Mouse (Mus musculus) embryonic facial prominence, embryonic 10.5 days (tissue): Measurements from ENCODE around the gene Cep97. TPM values are rescaled to one million over a fixed set of nuclear protein-coding genes. Genes with fewer than 3 reads are reported as not detected.

Experiments used
- DNase-seq: peaks from one replicate; pipeline ENCODE4 v3.0.0-alpha.2; 2017; ENCODE audit warnings: low spot score
- H3K27ac ChIP-seq: fragments of 300-500 bp; sonication (generic); replicated peaks from 2 replicates; pipeline ENCODE4 v1.5.1; 2016; ENCODE audit warnings: mild to moderate bottlenecking
- H3K27me3 ChIP-seq: fragments of 300-500 bp; sonication (generic); replicated peaks from 2 replicates; pipeline ENCODE4 v1.6.1; 2016; ENCODE audit warnings: low read depth, mild to moderate bottlenecking; ENCODE audit not compliant: poor library complexity, severe bottlenecking
- H3K36me3 ChIP-seq: fragments of 300-500 bp; sonication (generic); replicated peaks from 2 replicates; pipeline ENCODE4 v1.6.1; 2016; ENCODE audit warnings: mild to moderate bottlenecking, moderate library complexity
- H3K4me1 ChIP-seq: fragments of 300-500 bp; sonication (generic); 2 replicates; pipeline ENCODE4 v1.6.1; 2016
- H3K4me3 ChIP-seq: fragments of 300-500 bp; sonication (generic); 2 replicates; pipeline ENCODE4 v1.5.1; 2016; ENCODE audit warnings: mild to moderate bottlenecking, moderate library complexity
- H3K9me3 ChIP-seq: fragments of 300-500 bp; sonication (generic); 2 replicates; pipeline ENCODE4 v1.6.1; 2016; ENCODE audit warnings: mild to moderate bottlenecking
- WGBS: fragments of 180-500 bp; shearing (Covaris S2); methylation state at CpG from one replicate; pipeline ENCODE4 v1.1.7; 2016; 5-methylcytosine and 5-hydroxymethylcytosine counted together
- polyA plus RNA-seq: library from polyadenylated mRNA; unstranded; fragments of >200 nt; fragmentation: Nextera tagmentation; extraction: Ambion mirVana; gene quantifications from 2 replicates; pipeline ENCODE4 v1.2.1, GENCODE M21; 2016

Gene Cep97
- polyA plus RNA-seq = 17.6 and 17.9 TPM in 2 replicates

- Histone ChIP-seq H3K4me1 (no peaks in the 10 kb centered on the region), H3K36me3 (peaks cover 15% of the 10 kb centered on the region), H3K4me3 (peak within 1 kb of the TSS; percentile 82), H3K27me3 (no peaks in the 10 kb centered on the region), H3K9me3 (no peaks in the 10 kb centered on the region), H3K27ac (peak within 1 kb of the TSS; percentile 93)
- peak; percentile 90 for DNase-seq
- WGBS = under 1% methylated on average over 24 of the region's 24 CpGs
These were observed at the start of gene Cep97 for GRCm38 (mm10) chr16:55934453-55935037. Cep97 (minus strand) TSS chr16:55934855.

DNA sequence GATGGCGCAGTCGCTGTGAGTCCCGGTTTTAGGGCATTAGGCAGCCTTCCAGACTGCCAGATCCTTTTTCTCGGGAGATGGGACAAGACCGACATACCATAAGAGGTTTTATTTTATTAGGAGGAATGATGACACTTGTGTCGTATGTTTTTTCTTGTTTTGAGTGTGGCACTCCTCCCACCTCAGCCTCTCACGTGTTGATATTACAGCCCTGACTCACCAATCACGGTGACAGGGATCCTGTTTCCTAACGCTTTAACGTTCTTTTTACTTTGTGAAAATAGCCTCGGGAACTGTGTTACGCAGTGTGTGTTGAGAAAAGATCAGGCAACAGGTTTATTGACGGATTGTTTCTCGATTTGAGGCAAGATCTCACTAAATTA, 40.2 kb upstream of the Cep97 start:
- Histone ChIP-seq H3K27ac (peak overlapping the region; percentile 90), H3K4me3 (peak overlapping the region; percentile 99), H3K36me3 (peaks cover 43% of the 10 kb centered on the region), H3K4me1 (peaks cover 26% of the 10 kb centered on the region), H3K27me3 (no peaks in the 10 kb centered on the region), H3K9me3 (no peaks in the 10 kb centered on the region)
- 11% methylated on average over 14 of the region's 14 CpGs for WGBS
- DNase-seq = no peak

GRCm38 (mm10) chr16:55974256-55974902, 39.7 kb upstream of the Cep97 start:
- under 1% methylated on average over 55 of the region's 55 CpGs for WGBS
- no peaks in the 10 kb centered on the region for H3K27me3 ChIP-seq
- peak overlapping the region; percentile 90 for H3K27ac ChIP-seq
- DNase-seq = peak; percentile 92
- H3K4me1 ChIP-seq = peaks cover 26% of the 10 kb centered on the region
- H3K4me3 ChIP-seq = peak overlapping the region; percentile 99
- H3K36me3 ChIP-seq = peaks cover 47% of the 10 kb centered on the region
- no peaks in the 10 kb centered on the region for H3K9me3 ChIP-seq

DNA sequence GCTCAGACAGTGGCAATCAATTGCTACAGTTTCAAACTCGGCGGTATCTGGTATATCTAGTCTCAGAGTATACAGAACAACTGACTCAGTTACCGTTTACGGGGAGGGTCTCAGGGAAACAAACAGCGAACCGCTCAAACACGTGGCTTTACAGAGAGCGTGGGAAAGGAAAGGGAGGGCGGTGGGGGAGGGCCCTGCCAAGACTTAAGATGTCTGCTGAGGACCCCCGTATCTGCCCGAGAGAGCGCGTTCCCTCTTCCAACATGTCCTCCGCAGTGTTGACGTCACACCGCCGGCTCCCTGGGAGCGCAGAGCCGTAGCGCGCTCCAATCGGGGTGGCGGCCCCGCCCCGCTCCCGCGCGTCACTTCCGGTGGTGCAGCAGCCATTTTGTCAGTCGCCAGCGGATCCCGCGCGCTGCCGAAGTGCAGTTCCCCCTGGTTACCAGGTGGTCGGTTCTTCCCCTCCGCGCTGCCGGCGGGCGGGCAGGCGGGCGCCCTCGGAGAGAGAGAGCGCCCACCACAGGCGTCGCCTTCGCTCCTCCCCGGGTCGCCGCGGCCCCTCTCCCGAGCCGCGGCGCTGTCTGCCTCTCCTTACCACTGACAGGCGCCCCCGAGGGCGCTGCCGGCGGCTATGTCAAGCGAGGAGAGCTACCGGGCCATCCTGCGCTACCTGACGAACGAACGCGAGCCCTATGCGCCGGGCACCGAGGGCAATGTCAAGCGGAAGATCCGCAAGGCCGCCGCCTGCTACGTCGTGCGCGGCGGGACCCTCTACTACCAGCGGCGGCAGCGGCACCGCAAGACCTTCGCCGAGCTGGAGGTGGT, 39.0 kb upstream of the Cep97 start, which contains the start of gene Zbtb11:
Gene Zbtb11 (plus strand): TSS at position 453 of the 825 bp plus-strand sequence.
- peaks cover 30% of the 10 kb centered on the region for H3K4me1 ChIP-seq
- H3K36me3 ChIP-seq = peaks cover 54% of the 10 kb centered on the region
- no peaks in the 10 kb centered on the region for H3K9me3 ChIP-seq
- no peaks in the 10 kb centered on the region for H3K27me3 ChIP-seq
- under 1% methylated on average over 85 of the region's 86 CpGs for WGBS
- peak; percentile 100 for DNase-seq
- peak within 1 kb of the TSS; percentile 90 for H3K27ac ChIP-seq
- peak within 1 kb of the TSS; percentile 99 for H3K4me3 ChIP-seq

GRCm38 (mm10) chr16:55972626-55973201, 38.1 kb upstream of the Cep97 start:
- WGBS = 55% methylated on average over 10 of the region's 10 CpGs
- Histone ChIP-seq H3K36me3 (peaks cover 54% of the 10 kb centered on the region), H3K27me3 (no peaks in the 10 kb centered on the region), H3K4me1 (peaks cover 34% of the 10 kb centered on the region), H3K4me3 (peak overlapping the region; percentile 99), H3K9me3 (no peaks in the 10 kb centered on the region), H3K27ac (no peak overlapping the region; the same call in 1 of the 2 replicates)
- no peak for DNase-seq

DNA sequence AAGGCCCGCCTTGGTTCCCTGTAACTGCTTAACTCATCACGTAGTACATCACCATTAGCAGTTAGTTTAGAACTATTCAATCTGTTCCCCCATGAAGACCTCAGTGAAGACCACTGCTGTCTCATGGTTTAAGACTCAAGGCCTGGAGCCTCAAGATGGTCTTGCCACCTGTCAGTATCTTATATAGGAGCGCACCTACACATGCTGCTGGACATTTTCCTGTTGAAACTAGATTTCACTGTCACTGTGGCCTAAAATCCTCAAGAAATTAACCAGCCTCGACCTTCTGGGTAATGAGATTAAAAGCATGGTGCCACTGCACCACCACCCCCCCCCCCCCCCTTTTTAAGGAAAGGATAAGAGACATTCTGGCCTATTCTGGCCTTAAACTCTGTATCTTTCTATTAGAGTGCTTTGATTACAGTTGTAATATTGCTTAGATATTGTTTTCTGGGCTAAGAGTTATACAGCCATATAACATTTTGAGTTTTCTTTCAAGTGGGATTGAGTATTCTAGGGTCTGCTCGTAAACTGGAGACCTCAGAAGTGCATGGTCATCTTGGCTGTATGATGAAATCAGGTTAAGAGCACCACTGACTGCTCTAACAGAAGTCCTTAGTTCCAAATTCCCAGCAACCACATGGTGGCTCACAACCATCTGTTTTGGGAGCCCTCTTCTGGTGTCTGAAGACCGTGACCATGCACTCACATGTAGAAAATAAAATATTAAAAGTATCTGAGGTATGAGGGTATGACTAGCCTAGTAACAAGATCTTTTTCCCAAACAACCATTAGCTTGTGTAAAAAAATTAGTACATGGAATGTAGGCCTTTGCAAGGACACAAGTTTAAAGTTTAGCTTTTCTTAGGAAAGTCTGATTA, 37.3 kb upstream of the Cep97 start:
- no peak for DNase-seq
- WGBS = 81% methylated on average over 6 of the region's 6 CpGs
- Histone ChIP-seq H3K27me3 (no peaks in the 10 kb centered on the region), H3K9me3 (no peaks in the 10 kb centered on the region), H3K4me1 (peaks cover 41% of the 10 kb centered on the region), H3K36me3 (peaks cover 58% of the 10 kb centered on the region), H3K27ac (no peak overlapping the region), H3K4me3 (no peak overlapping the region)

GRCm38 (mm10) chr16:55970416-55970815, 35.8 kb upstream of the Cep97 start:
- Histone ChIP-seq H3K4me3 (no peak overlapping the region), H3K27me3 (no peaks in the 10 kb centered on the region), H3K9me3 (no peaks in the 10 kb centered on the region), H3K36me3 (peaks cover 58% of the 10 kb centered on the region), H3K4me1 (peaks cover 39% of the 10 kb centered on the region), H3K27ac (no peak overlapping the region)
- no peak for DNase-seq
- WGBS = 90% methylated on average over 5 of the region's 5 CpGs

- WGBS = 90% methylated on average over 3 of the region's 3 CpGs
- no peak overlapping the region for H3K27ac ChIP-seq
- no peaks in the 10 kb centered on the region for H3K27me3 ChIP-seq
- no peaks in the 10 kb centered on the region for H3K9me3 ChIP-seq
- peaks cover 58% of the 10 kb centered on the region for H3K36me3 ChIP-seq
- H3K4me1 ChIP-seq = peaks cover 29% of the 10 kb centered on the region
- peak overlapping the region; percentile 5; the same call in 1 of the 2 replicates for H3K4me3 ChIP-seq
- peak; percentile 53 for DNase-seq
These were observed 34.5 kb upstream of the Cep97 start for GRCm38 (mm10) chr16:55969147-55969546.

GRCm38 (mm10) chr16:55967221-55967620, 32.6 kb upstream of the Cep97 start:
- H3K27ac ChIP-seq = peak overlapping the region; percentile 96
- H3K36me3 ChIP-seq = peaks cover 51% of the 10 kb centered on the region
- WGBS = 33% methylated on average over 1 of the region's 1 CpGs
- H3K4me1 ChIP-seq = peaks cover 24% of the 10 kb centered on the region
- DNase-seq = no peak
- peak overlapping the region; percentile 91 for H3K4me3 ChIP-seq
- H3K27me3 ChIP-seq = no peaks in the 10 kb centered on the region
- no peaks in the 10 kb centered on the region for H3K9me3 ChIP-seq

GRCm38 (mm10) chr16:55966212-55966871, 31.7 kb upstream of the Cep97 start, which contains the start of gene Rpl24:
Rpl24 (plus strand) TSS chr16:55966275.
- Histone ChIP-seq H3K4me3 (peak within 1 kb of the TSS; percentile 91), H3K27ac (peak within 1 kb of the TSS; percentile 96), H3K4me1 (peaks cover 20% of the 10 kb centered on the region), H3K27me3 (no peaks in the 10 kb centered on the region), H3K9me3 (no peaks in the 10 kb centered on the region), H3K36me3 (peaks cover 42% of the 10 kb centered on the region)
- DNase-seq = peak; percentile 95
- under 1% methylated on average over 42 of the region's 42 CpGs for WGBS
